Mouse (Mus musculus) liver, adult 2 months (tissue): ENCODE results near the gene Col6a3.

Experiments used
- CTCF ChIP-seq: fragments of 200-500 bp; IDR thresholded peaks from 2 replicates; pipeline ENCODE4 v1.5.1; 2011; ENCODE audit warnings: low read depth, low read length, control low read depth
- POLR2A ChIP-seq: fragments of 200-500 bp; IDR thresholded peaks from 2 replicates; pipeline ENCODE4 v1.6.1; 2011; ENCODE audit warnings: low read length, control low read depth; ENCODE audit not compliant: insufficient read depth; ENCODE audit errors: extremely low read depth

- TF ChIP-seq CTCF: no peak
- TF ChIP-seq POLR2A: no peak
Measured at GRCm38 (mm10) chr1:90834701-90835100, 9.1 kb downstream of the Col6a3 start.
